Mouse (Mus musculus): ENCODE data around the gene St6galnac5. TPM values are rescaled to one million over a fixed set of nuclear protein-coding genes. Genes with fewer than 3 reads are reported as not detected.

Gene St6galnac5
- polyA plus RNA-seq, 1 experiment from 2014 or later: 20.6 TPM

- no peaks in the 10 kb centered on the region for H3K27me3 ChIP-seq (ENCODE audit: control insufficient read depth, insufficient read depth, low read length)
- H3K9ac ChIP-seq (replicated peaks; ENCODE audit: low read length): no peak overlapping the region
- DNase-seq: peak; percentile 58
- H3K36me3 ChIP-seq (ENCODE audit: control insufficient read depth, insufficient read depth, low read length): no peaks in the 10 kb centered on the region
- peaks cover 31% of the 10 kb centered on the region for H3K4me1 ChIP-seq (ENCODE audit: control insufficient read depth, insufficient read depth, low read length)
- peak; percentile 22; the same call in 1 of the 2 replicates for ATAC-seq (ENCODE audit: low FRiP score, low TSS enrichment)
- 66% methylated on average over 17 of the region's 17 CpGs for WGBS
- peak overlapping the region; percentile 28; the same call in 1 of the 2 replicates for H3K27ac ChIP-seq (replicated peaks; ENCODE audit: low read depth, low read length)
- H3K9me3 ChIP-seq (ENCODE audit: control insufficient read depth, low read length): no peaks in the 10 kb centered on the region
- H3K4me2 ChIP-seq (ENCODE audit: low read length): no peak overlapping the region
- no peak overlapping the region for H3K4me3 ChIP-seq (replicated peaks; ENCODE audit: low read depth, low read length)
Measured at GRCm38 (mm10) chr3:152874431-152875355, 107.4 kb downstream of the St6galnac5 start.

- Histone ChIP-seq H3K4me3 (replicated peaks; ENCODE audit: low read depth, low read length) (no peak overlapping the region), H3K9me3 (ENCODE audit: control insufficient read depth, low read length) (no peaks in the 10 kb centered on the region), H3K4me1 (ENCODE audit: control insufficient read depth, insufficient read depth, low read length) (peaks cover 31% of the 10 kb centered on the region), H3K4me2 (ENCODE audit: low read length) (no peak overlapping the region), H3K9ac (replicated peaks; ENCODE audit: low read length) (no peak overlapping the region; the same call in 1 of the 2 replicates), H3K36me3 (ENCODE audit: control insufficient read depth, insufficient read depth, low read length) (no peaks in the 10 kb centered on the region), H3K27me3 (ENCODE audit: control insufficient read depth, insufficient read depth, low read length) (no peaks in the 10 kb centered on the region), H3K27ac (replicated peaks; ENCODE audit: low read depth, low read length) (peak overlapping the region; percentile 79)
- ATAC-seq (ENCODE audit: low FRiP score, low TSS enrichment) (peak; percentile 29; the same call in 1 of the 2 replicates), DNase-seq (peak; percentile 59)
- 34% methylated on average over 6 of the region's 6 CpGs for WGBS
Measured at GRCm38 (mm10) chr3:152872596-152872995, 109.5 kb downstream of the St6galnac5 start.

- peak overlapping the region; percentile 21; the same call in 1 of the 2 replicates for H3K4me2 ChIP-seq (ENCODE audit: low read length)
- no peak overlapping the region for H3K4me3 ChIP-seq (replicated peaks; ENCODE audit: low read depth, low read length)
- H3K27ac ChIP-seq (replicated peaks; ENCODE audit: low read depth, low read length): peak overlapping the region; percentile 79
Measured at GRCm38 (mm10) chr3:152872054-152872453, 110.0 kb downstream of the St6galnac5 start.

GRCm38 (mm10) chr3:152867654-152868525 is 114.2 kb downstream of the St6galnac5 start:
- 68% methylated on average over 12 of the region's 12 CpGs for WGBS
- ATAC-seq (ENCODE audit: low FRiP score, low TSS enrichment): no peak
- H3K4me2 ChIP-seq (ENCODE audit: low read length): no peak overlapping the region
- no peaks in the 10 kb centered on the region for H3K27me3 ChIP-seq (ENCODE audit: control insufficient read depth, insufficient read depth, low read length)
- peaks cover 7% of the 10 kb centered on the region; the same call in 1 of the 2 replicates for H3K9me3 ChIP-seq (ENCODE audit: control insufficient read depth, low read length)
- no peak for DNase-seq
- no peaks in the 10 kb centered on the region for H3K36me3 ChIP-seq (ENCODE audit: control insufficient read depth, insufficient read depth, low read length)
- no peak overlapping the region for H3K9ac ChIP-seq (replicated peaks; ENCODE audit: low read length)
- H3K27ac ChIP-seq (replicated peaks; ENCODE audit: low read depth, low read length): no peak overlapping the region
- peaks cover 11% of the 10 kb centered on the region for H3K4me1 ChIP-seq (ENCODE audit: control insufficient read depth, insufficient read depth, low read length)
- no peak overlapping the region for H3K4me3 ChIP-seq (replicated peaks; ENCODE audit: low read depth, low read length)

More at GRCm38 (mm10) chr3:152872054-152872453, 110.0 kb downstream of the St6galnac5 start:
- peak; percentile 68 for DNase-seq
- 18% methylated on average over 12 of the region's 12 CpGs for WGBS
- peaks cover 31% of the 10 kb centered on the region for H3K4me1 ChIP-seq (ENCODE audit: control insufficient read depth, insufficient read depth, low read length)
- no peaks in the 10 kb centered on the region for H3K27me3 ChIP-seq (ENCODE audit: control insufficient read depth, insufficient read depth, low read length)
- no peaks in the 10 kb centered on the region for H3K9me3 ChIP-seq (ENCODE audit: control insufficient read depth, low read length)
- ATAC-seq (ENCODE audit: low FRiP score, low TSS enrichment): 0 out of 2 replicates have a peak, but pooled peaks have one; percentile 57
- H3K9ac ChIP-seq (replicated peaks; ENCODE audit: low read length): no peak overlapping the region; the same call in 1 of the 2 replicates
- H3K36me3 ChIP-seq (ENCODE audit: control insufficient read depth, insufficient read depth, low read length): no peaks in the 10 kb centered on the region

- Histone ChIP-seq H3K4me1 (ENCODE audit: control insufficient read depth, insufficient read depth, low read length) (peaks cover under 1% of the 10 kb centered on the region; the same call in 1 of the 2 replicates), H3K4me2 (ENCODE audit: low read length) (no peak overlapping the region), H3K36me3 (ENCODE audit: control insufficient read depth, insufficient read depth, low read length) (no peaks in the 10 kb centered on the region), H3K4me3 (replicated peaks; ENCODE audit: low read depth, low read length) (no peak overlapping the region), H3K9ac (replicated peaks; ENCODE audit: low read length) (no peak overlapping the region), H3K27me3 (ENCODE audit: control insufficient read depth, insufficient read depth, low read length) (no peaks in the 10 kb centered on the region), H3K27ac (replicated peaks; ENCODE audit: low read depth, low read length) (no peak overlapping the region), H3K9me3 (ENCODE audit: control insufficient read depth, low read length) (peaks cover 7% of the 10 kb centered on the region; the same call in 1 of the 2 replicates)
- 85% methylated on average over 22 of the region's 22 CpGs for WGBS
- ATAC-seq (ENCODE audit: low FRiP score, low TSS enrichment) (no peak), DNase-seq (no peak)
Measured at GRCm38 (mm10) chr3:152866035-152866965, 115.7 kb downstream of the St6galnac5 start.

- Histone ChIP-seq H3K4me3 (replicated peaks; ENCODE audit: low read depth, low read length) (no peak overlapping the region), H3K9me3 (ENCODE audit: control insufficient read depth, low read length) (peaks cover 7% of the 10 kb centered on the region; the same call in 1 of the 2 replicates), H3K27me3 (ENCODE audit: control insufficient read depth, insufficient read depth, low read length) (no peaks in the 10 kb centered on the region), H3K4me1 (ENCODE audit: control insufficient read depth, insufficient read depth, low read length) (no peaks in the 10 kb centered on the region), H3K9ac (replicated peaks; ENCODE audit: low read length) (no peak overlapping the region), H3K4me2 (ENCODE audit: low read length) (no peak overlapping the region), H3K36me3 (ENCODE audit: control insufficient read depth, insufficient read depth, low read length) (no peaks in the 10 kb centered on the region), H3K27ac (replicated peaks; ENCODE audit: low read depth, low read length) (no peak overlapping the region)
- 74% methylated on average over 1 of the region's 1 CpGs for WGBS
- DNase-seq (no peak), ATAC-seq (ENCODE audit: low FRiP score, low TSS enrichment) (no peak)
Measured at GRCm38 (mm10) chr3:152861978-152862377, 120.1 kb downstream of the St6galnac5 start.

GRCm38 (mm10) chr3:152861450-152861849 is 120.6 kb downstream of the St6galnac5 start:
- 92% methylated on average over 4 of the region's 4 CpGs for WGBS
- no peak overlapping the region for H3K27ac ChIP-seq (replicated peaks; ENCODE audit: low read depth, low read length)
- H3K4me1 ChIP-seq (ENCODE audit: control insufficient read depth, insufficient read depth, low read length): no peaks in the 10 kb centered on the region
- H3K9me3 ChIP-seq (ENCODE audit: control insufficient read depth, low read length): peaks cover 7% of the 10 kb centered on the region; the same call in 1 of the 2 replicates
- DNase-seq (no peak), ATAC-seq (ENCODE audit: low FRiP score, low TSS enrichment) (no peak)
- H3K9ac ChIP-seq (replicated peaks; ENCODE audit: low read length): no peak overlapping the region
- H3K4me3 ChIP-seq (replicated peaks; ENCODE audit: low read depth, low read length): no peak overlapping the region
- H3K27me3 ChIP-seq (ENCODE audit: control insufficient read depth, insufficient read depth, low read length): no peaks in the 10 kb centered on the region
- H3K36me3 ChIP-seq (ENCODE audit: control insufficient read depth, insufficient read depth, low read length): no peaks in the 10 kb centered on the region
- no peak overlapping the region for H3K4me2 ChIP-seq (ENCODE audit: low read length)
